Mouse (Mus musculus) liver (tissue): ENCODE measurements around the gene Cdh6.

Source experiments
- DNase-seq: peaks from one replicate; pipeline ENCODE4 v3.0.0-alpha.2; 2020; ENCODE audit warnings: mixed read lengths

The Cdh6 gene

DNA sequence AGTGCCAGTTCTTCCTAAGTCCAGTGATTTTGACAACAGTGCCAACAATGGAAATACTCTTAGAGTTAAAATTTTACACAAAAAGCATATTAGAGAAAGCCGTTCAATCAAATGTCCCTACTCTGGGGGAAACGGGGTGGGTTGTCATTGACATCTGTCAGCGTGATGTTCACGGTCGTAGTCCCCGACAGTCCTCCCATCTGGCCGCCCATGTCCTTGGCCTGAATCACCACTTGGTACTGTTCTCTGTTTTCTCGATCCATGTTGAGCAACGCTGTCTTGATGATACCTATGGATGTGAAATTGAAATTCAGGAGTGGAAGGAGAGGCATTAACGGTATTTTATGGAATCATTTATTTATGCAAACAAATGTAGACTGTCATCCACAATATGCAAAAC is 116.2 kb downstream of the Cdh6 start:
- no peak for DNase-seq

DNA sequence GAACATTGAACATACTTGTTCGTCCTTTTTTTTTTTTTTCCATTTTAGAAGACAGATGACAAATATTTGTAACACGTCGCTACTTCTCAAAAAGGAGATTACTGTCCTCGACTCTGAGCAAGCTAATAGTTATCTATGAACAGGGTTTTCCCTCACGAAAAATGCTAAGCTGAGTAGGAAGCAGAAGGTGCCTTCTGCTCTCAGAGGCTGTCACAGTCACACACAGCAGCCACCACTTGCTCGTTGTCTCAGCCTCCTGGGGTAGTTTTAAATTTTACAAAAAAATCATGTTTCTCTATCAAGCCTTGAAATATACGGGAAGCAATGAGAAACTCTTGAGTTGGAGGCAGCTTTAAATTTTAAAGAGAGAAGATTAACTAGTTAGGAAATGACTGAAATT is 125.6 kb downstream of the Cdh6 start:
- no peak for DNase-seq

DNA sequence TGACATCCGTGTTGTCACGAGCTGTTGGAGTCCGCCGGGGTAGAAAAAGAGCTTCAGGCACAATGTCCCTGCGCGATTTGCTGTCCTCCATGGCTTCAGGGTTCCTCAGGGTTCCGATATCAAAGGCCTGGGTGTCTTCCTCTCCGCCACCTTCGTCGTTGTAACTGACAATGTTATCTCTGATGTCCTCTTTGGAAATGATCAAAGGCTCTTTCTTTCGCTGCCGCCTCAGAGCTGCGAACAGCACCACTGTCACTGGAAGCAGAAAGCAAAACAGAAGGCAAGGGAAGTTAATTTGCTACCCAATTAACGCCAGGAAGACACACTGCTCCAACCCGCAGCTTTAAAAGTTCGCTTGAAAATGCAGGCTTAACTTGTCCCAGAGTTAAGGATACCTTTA is 139.0 kb downstream of the Cdh6 start:
- no peak for DNase-seq

DNA sequence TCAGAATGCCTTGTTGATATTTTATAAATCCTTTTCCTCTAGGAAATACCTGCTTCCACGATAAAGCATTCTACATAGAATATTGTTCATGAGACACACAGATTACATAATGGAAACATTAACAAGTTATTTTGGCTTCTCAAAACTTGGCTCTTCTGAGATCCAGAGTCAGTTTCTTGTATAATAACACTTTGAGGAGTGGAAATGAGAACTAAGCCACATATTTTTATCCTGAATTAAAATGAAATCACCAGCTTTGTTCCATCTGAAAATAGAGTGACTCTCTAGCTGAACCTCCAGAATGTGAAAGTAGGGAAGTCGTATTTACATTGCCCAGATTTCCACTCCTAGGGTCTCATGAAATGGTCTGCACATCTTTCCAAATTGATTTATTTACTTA is 142.8 kb downstream of the Cdh6 start:
- no peak for DNase-seq

DNA sequence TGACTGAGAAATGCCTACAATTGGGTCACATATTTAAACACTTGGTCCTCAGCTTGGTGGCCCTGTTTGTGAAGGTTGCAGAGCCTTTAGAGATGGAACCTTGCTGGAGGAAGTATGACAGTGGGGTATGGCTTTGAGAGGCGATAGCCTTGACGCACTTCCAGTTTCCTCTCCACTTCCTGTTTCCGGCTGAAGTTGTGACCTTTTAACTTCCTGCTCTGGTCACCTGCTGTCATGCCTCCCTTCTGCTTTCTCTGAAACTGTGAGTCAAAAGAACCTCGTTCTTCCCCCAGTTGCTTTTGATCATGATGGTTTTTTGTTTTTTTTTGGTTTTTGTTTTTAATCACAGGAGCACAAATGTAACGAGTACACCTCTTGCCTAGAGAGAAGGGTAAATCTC is 146.0 kb downstream of the Cdh6 start:
- DNase-seq, result no peak

DNA sequence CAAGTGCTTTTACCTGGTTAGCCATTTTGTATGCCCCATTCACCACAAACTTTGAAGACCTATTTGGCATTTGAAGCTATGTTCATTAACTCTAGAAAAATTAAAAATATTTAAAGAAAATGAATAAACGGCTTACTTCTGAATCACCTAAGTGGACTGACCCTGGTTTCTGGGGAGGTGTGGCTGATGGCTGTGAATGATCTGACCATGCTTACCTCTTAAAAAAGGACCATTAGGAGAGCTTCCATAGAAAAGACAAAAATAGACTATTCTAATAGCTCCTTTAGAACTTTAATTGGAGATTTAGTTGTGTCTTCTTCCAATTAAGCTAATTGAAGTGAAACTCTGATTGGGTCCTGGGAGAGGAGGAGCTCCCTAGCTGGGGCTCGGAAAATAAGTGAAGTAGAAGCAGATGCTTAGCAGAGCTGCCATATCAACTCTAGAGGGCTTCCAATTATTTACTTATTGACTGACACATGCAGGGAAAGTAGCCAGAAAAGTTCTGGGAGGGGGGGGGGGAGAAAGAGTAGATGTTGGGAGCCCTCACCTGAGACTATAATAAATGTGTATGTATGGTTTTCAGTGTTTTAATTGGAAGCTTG is 156.6 kb downstream of the Cdh6 start:
- DNase-seq, result no peak

DNA sequence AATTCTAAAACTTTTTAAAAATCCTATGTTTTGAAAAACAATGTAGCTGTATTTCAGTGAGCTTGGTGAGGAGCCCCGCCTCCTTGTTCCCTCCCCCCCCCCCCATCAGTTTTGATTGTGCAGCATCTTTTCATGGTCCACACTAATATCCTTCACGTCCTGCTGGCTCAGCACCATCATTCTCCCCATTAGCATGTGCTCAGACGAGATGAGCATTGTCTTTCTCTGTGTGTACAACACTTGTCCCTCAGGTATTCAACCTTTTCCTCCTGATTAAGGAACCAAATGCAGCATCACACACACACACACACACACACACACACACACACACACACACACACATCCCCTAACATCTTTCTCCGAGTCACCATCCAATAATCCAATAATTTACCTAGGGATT is 164.7 kb downstream of the Cdh6 start:
- DNase-seq, result no peak

DNA sequence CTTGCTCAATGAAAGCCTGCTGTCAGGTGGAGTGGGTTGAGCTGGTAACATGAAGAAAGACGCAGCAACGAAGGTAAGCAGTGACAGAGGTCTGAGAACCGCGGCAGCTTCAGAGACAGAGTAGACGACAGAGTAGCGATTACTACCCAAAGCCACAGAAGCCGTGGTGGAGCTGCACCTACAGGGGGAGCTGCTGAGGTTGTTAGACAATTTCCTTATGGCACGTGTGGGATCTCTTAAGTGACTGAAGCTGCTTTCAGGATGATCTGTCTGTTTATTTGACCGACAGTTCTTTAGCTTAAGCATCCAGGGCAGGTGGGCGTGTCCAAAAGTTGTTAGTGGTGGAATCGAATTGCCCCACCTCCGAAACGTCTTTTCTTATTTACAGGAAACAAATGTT is 167.5 kb downstream of the Cdh6 start:
- DNase-seq, result no peak

DNA sequence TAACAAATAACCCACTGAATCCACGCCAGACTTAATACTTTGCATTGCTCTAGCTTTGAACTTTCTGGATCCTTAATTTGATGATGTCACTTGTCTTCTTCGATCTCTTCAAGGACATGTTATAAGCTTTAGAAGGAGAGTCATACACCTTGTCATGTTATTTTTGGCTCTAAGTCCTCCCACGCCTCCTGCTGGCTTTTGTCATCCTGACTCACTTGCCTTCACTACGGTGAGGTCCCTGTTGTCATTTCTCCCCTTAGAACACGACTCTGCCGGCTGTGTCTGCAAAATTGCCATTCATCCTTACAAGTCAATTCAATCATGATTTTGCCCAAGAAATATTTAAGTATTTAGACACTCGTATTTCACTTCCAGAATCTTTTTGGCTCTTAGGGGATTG is 171.9 kb downstream of the Cdh6 start:
- no peak for DNase-seq

DNA sequence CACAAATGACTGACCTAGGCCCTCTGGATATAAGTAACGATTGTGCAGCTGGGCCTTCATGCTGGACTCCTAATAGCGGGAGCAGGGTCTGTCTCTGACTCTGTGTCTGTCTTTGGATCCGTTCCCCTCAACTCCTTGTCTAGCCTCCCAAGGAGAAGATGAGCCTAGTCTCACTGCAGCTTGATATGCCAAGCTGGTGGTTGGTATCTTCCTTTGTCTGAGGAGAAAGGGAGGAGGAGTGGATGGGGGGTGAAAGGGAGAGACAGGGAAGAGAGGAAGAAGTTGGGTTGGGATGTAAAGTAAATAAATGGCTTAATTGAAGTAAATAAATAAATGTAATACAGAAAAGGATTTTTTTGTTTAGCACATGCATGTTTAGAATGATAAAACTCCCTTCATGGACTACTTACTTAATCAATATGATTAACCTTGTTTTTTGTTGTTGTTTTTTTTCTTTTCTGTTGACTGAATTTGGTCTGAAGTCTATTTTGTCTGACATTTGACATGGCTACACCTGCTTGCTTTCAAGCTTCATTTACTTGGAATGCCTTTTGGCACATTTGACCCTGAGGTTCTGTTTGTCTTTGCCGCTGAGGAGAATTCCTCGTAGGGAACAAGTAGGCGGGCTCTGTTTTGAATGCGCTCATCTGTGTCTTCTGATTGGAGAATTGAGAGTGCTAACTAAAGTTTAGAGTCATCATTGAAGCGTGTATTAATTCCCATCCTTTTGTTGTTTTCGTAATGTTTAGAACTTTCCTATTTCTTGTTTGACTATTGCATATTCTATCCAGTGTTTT is 178.7 kb downstream of the Cdh6 start:
- DNase-seq, result no peak
